Mouse (Mus musculus): ENCODE measurements around the gene Socs5.

DNA sequence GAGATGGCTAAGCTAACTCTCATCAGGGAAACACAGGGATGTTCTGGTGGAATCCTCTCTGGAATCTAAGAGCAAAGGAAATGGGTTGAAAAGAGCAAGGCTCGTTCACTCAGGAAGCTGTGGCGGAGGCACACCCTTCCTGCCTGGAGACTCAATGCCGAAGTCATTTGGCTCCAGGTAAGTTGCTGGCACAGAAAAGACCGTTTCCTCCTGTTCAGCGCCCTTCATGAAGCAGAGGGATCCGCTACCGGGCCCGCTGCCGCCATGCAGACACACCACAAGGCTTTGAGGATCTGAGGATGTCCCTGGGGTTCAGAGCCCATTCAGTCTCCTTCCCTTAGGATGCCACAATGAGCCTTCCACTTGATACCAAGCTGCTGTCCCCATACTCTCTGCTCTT is 44.8 kb upstream of the Socs5 start:
- TF ChIP-seq POLR2A (IDR thresholded peaks at IDR 0.05; ENCODE audit: control insufficient read depth, low read depth, low read length) = no peak
- TF ChIP-seq CTCF (IDR thresholded peaks at IDR 0.05; ENCODE audit: control insufficient read depth, insufficient read depth, insufficient replicate concordance, low read depth, low read length) = no peak

Data from testis, adult 2 months (tissue).